Mouse (Mus musculus): Measurements from ENCODE around the gene Hnrnpl.
A peak's percentile ranks its signal among the peaks of the same experiment; 100 is the strongest.

Gene Hnrnpl

GRCm38 (mm10) chr7:28814306-28815034 is 6.1 kb downstream of the Hnrnpl start:
- DNase-seq = no peak

GRCm38 (mm10) chr7:28815230-28815629 is 6.9 kb downstream of the Hnrnpl start:
- no peak for DNase-seq

- no peak for DNase-seq
Observed at GRCm38 (mm10) chr7:28816201-28816600, 7.9 kb downstream of the Hnrnpl start.

GRCm38 (mm10) chr7:28816920-28817319 is 8.6 kb downstream of the Hnrnpl start:
- DNase-seq = no peak

- DNase-seq = no peak
Observed at GRCm38 (mm10) chr7:28817524-28817923, 9.2 kb downstream of the Hnrnpl start.

- DNase-seq = no peak
Observed at GRCm38 (mm10) chr7:28817957-28818356, 9.6 kb downstream of the Hnrnpl start.

GRCm38 (mm10) chr7:28818436-28818835 is 10.1 kb downstream of the Hnrnpl start:
- no peak for DNase-seq

GRCm38 (mm10) chr7:28818861-28819452 is 10.6 kb downstream of the Hnrnpl start:
- no peak for DNase-seq

GRCm38 (mm10) chr7:28819571-28819970 is 11.2 kb downstream of the Hnrnpl start:
- DNase-seq = no peak

- DNase-seq = no peak
Observed at GRCm38 (mm10) chr7:28820358-28821260, 12.3 kb downstream of the Hnrnpl start.

- no peak for DNase-seq
Observed at GRCm38 (mm10) chr7:28821261-28821831, 13.0 kb downstream of the Hnrnpl start.

- no peak for DNase-seq
Observed at GRCm38 (mm10) chr7:28822556-28822955, 14.2 kb downstream of the Hnrnpl start.

- DNase-seq = no peak
Observed at GRCm38 (mm10) chr7:28822993-28823903, 14.9 kb downstream of the Hnrnpl start.

- DNase-seq = no peak
Observed at GRCm38 (mm10) chr7:28823932-28824331, 15.6 kb downstream of the Hnrnpl start.

- peak; percentile 82 to 86 for DNase-seq
Observed at GRCm38 (mm10) chr7:28824941-28825685, 16.8 kb downstream of the Hnrnpl start, which contains the start of gene Ech1. Gene Ech1 (plus strand): TSS chr7:28825217.

- DNase-seq = peak in 1 of 2 experiments; percentile 36
Observed at GRCm38 (mm10) chr7:28825686-28826401, 17.5 kb downstream of the Hnrnpl start.

- no peak for DNase-seq
Observed at GRCm38 (mm10) chr7:28826402-28826772, 18.0 kb downstream of the Hnrnpl start.

GRCm38 (mm10) chr7:28827338-28827737 is 19.0 kb downstream of the Hnrnpl start:
- DNase-seq = no peak

GRCm38 (mm10) chr7:28829821-28830220 is 21.5 kb downstream of the Hnrnpl start:
- DNase-seq = no peak

- DNase-seq = no peak
Observed at GRCm38 (mm10) chr7:28830981-28831380, 22.6 kb downstream of the Hnrnpl start.

Measured in thymus, adult 18-20 months (tissue).